Mouse (Mus musculus): ENCODE measurements around the gene Mfap2.

The Mfap2 gene

GRCm38 (mm10) chr4:140988706-140989290 is 21.4 kb upstream of the Mfap2 start:
- DNase-seq: no peak

GRCm38 (mm10) chr4:140989447-140989846 is 20.8 kb upstream of the Mfap2 start:
- no peak for DNase-seq

- DNase-seq: peak; percentile 48 to 68
Measured at GRCm38 (mm10) chr4:140992215-140992614, 18.0 kb upstream of the Mfap2 start.

GRCm38 (mm10) chr4:140993846-140994245 is 16.4 kb upstream of the Mfap2 start:
- no peak for DNase-seq

- DNase-seq: no peak
Measured at GRCm38 (mm10) chr4:140995811-140996210, 14.4 kb upstream of the Mfap2 start.

GRCm38 (mm10) chr4:140996812-140997211 is 13.4 kb upstream of the Mfap2 start:
- DNase-seq: no peak

- peak; percentile 65 to 76 for DNase-seq
Measured at GRCm38 (mm10) chr4:141005983-141006382, 4.2 kb upstream of the Mfap2 start.

GRCm38 (mm10) chr4:141008028-141008427 is 2.2 kb upstream of the Mfap2 start:
- DNase-seq: peak; percentile 46 to 56

- no peak for DNase-seq
Measured at GRCm38 (mm10) chr4:141010526-141010925, 308 bp downstream of the Mfap2 start.

- DNase-seq: no peak
Measured at GRCm38 (mm10) chr4:141010941-141011429, 767 bp downstream of the Mfap2 start.

GRCm38 (mm10) chr4:141011556-141012328 is 1.5 kb downstream of the Mfap2 start:
- peak; percentile 60 to 70 for DNase-seq

GRCm38 (mm10) chr4:141012558-141012957 is 2.3 kb downstream of the Mfap2 start:
- DNase-seq: no peak

GRCm38 (mm10) chr4:141014114-141014513 is 3.9 kb downstream of the Mfap2 start:
- no peak for DNase-seq

- peak in 1 of 2 experiments; percentile 3 for DNase-seq
Measured at GRCm38 (mm10) chr4:141014856-141015255, 4.6 kb downstream of the Mfap2 start.

GRCm38 (mm10) chr4:141015356-141015755 is 5.1 kb downstream of the Mfap2 start:
- DNase-seq: peak in 1 of 2 experiments; percentile 3

GRCm38 (mm10) chr4:141016311-141016710 is 6.1 kb downstream of the Mfap2 start:
- DNase-seq: peak in 1 of 2 experiments; percentile 23

- DNase-seq: no peak
Measured at GRCm38 (mm10) chr4:141017657-141018436, 7.6 kb downstream of the Mfap2 start.

- DNase-seq: no peak
Measured at GRCm38 (mm10) chr4:141020220-141020619, 10.0 kb downstream of the Mfap2 start.

GRCm38 (mm10) chr4:141020811-141021613 is 10.8 kb downstream of the Mfap2 start:
- peak; percentile 39 to 43 for DNase-seq

- DNase-seq: peak; percentile 57 to 61
Measured at GRCm38 (mm10) chr4:141021614-141021929, 11.4 kb downstream of the Mfap2 start.

GRCm38 (mm10) chr4:141024052-141024451 is 13.8 kb downstream of the Mfap2 start:
- no peak for DNase-seq

GRCm38 (mm10) chr4:141024992-141025391 is 14.8 kb downstream of the Mfap2 start:
- no peak for DNase-seq

Data from cerebellum, postnatal 36 days (tissue).